Mouse (Mus musculus): ENCODE results near the gene Drg1. TPM values are rescaled to one million over a fixed set of nuclear protein-coding genes. Genes with fewer than 3 reads are reported as not detected.
A peak's percentile ranks its signal among the peaks of the same experiment; 100 is the strongest.

Gene Drg1
- 249 and 261 TPM in 2 replicates for polyA plus RNA-seq (2014; fragmentation: Nextera tagmentation; extraction: Ambion mirVana)

- H3K9me3 ChIP-seq (ENCODE audit: control insufficient read depth, low read length), result no peaks in the 10 kb centered on the region
- ATAC-seq (replicated peaks; ENCODE audit: low FRiP score) (peak; percentile 99), DNase-seq (ENCODE audit: low spot score) (peak; percentile 89)
- peak within 1 kb of the TSS; percentile 93 for H3K4me2 ChIP-seq
- WGBS, result under 1% methylated on average over 72 of the region's 72 CpGs
- peak within 1 kb of the TSS; percentile 99 for H3K9ac ChIP-seq (ENCODE audit: low read depth, low read length)
- H3K4me1 ChIP-seq (replicated peaks; ENCODE audit: control insufficient read depth, insufficient read depth, low read length), result peaks cover 9% of the 10 kb centered on the region
- H3K27me3 ChIP-seq (replicated peaks; ENCODE audit: control insufficient read depth, insufficient read depth, low read length), result no peaks in the 10 kb centered on the region
- H3K27ac ChIP-seq (ENCODE audit: low read depth, low read length), result peak within 1 kb of the TSS; percentile 89
- H3K4me3 ChIP-seq (ENCODE audit: low read depth, low read length), result peak within 1 kb of the TSS; percentile 99
- H3K36me3 ChIP-seq (ENCODE audit: control insufficient read depth, insufficient read depth, low read length), result peaks cover 21% of the 10 kb centered on the region
These were observed at the start of gene Drg1 for GRCm38 (mm10) chr11:3266079-3266685. Gene Drg1 (minus strand): TSS chr11:3266415.

DNA sequence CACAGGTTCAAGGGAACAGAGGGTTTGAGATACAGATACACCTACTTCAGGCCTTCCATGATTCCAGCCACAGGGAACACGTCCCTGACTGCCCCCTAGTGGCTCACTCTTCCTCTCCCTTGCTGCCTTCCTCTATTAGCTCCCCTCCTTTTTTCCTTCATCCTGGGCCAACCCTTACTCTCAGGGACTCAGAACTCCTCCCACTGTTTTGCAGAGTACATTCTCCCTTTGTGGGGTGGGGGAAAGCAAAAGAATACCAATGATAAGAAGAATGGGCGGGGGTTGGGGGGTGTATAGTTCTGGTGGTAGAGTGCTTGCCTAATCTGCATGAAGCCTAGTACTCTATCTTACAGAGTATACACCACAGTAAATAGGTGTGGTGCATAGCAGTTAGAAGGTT, 47.9 kb upstream of the Drg1 start:
- DNase-seq (ENCODE audit: low spot score) (no peak), ATAC-seq (replicated peaks; ENCODE audit: low FRiP score) (peak; percentile 73)
- peaks cover 24% of the 10 kb centered on the region for H3K4me1 ChIP-seq (replicated peaks; ENCODE audit: control insufficient read depth, insufficient read depth, low read length)

GRCm38 (mm10) chr11:3313294-3313693, 47.1 kb upstream of the Drg1 start:
- 56% methylated on average over 1 of the region's 1 CpGs for WGBS
- no peak overlapping the region for H3K4me2 ChIP-seq
- DNase-seq (ENCODE audit: low spot score), result no peak
- no peak overlapping the region for H3K4me3 ChIP-seq (ENCODE audit: low read depth, low read length)
- no peak overlapping the region for H3K9ac ChIP-seq (ENCODE audit: low read depth, low read length)
- H3K27me3 ChIP-seq (replicated peaks; ENCODE audit: control insufficient read depth, insufficient read depth, low read length), result no peaks in the 10 kb centered on the region
- no peak for ATAC-seq (replicated peaks; ENCODE audit: low FRiP score)
- peak overlapping the region; percentile 53 for H3K27ac ChIP-seq (ENCODE audit: low read depth, low read length)
- peaks cover 24% of the 10 kb centered on the region for H3K4me1 ChIP-seq (replicated peaks; ENCODE audit: control insufficient read depth, insufficient read depth, low read length)
- no peaks in the 10 kb centered on the region for H3K9me3 ChIP-seq (ENCODE audit: control insufficient read depth, low read length)
- H3K36me3 ChIP-seq (ENCODE audit: control insufficient read depth, insufficient read depth, low read length), result peaks cover 24% of the 10 kb centered on the region

More for the DNA sequence above, 47.9 kb upstream of the Drg1 start:
- Histone ChIP-seq H3K36me3 (ENCODE audit: control insufficient read depth, insufficient read depth, low read length) (peaks cover 20% of the 10 kb centered on the region), H3K27ac (ENCODE audit: low read depth, low read length) (no peak overlapping the region), H3K4me2 (no peak overlapping the region), H3K9me3 (ENCODE audit: control insufficient read depth, low read length) (no peaks in the 10 kb centered on the region), H3K9ac (ENCODE audit: low read depth, low read length) (no peak overlapping the region), H3K4me3 (ENCODE audit: low read depth, low read length) (no peak overlapping the region), H3K27me3 (replicated peaks; ENCODE audit: control insufficient read depth, insufficient read depth, low read length) (no peaks in the 10 kb centered on the region)
- WGBS, result 25% methylated on average over 2 of the region's 2 CpGs

- 79% methylated on average over 10 of the region's 10 CpGs for WGBS
- ATAC-seq (replicated peaks; ENCODE audit: low FRiP score) (no peak), DNase-seq (ENCODE audit: low spot score) (no peak)
- Histone ChIP-seq H3K9ac (ENCODE audit: low read depth, low read length) (no peak overlapping the region), H3K9me3 (ENCODE audit: control insufficient read depth, low read length) (no peaks in the 10 kb centered on the region), H3K4me2 (no peak overlapping the region), H3K4me1 (replicated peaks; ENCODE audit: control insufficient read depth, insufficient read depth, low read length) (peaks cover 24% of the 10 kb centered on the region), H3K27me3 (replicated peaks; ENCODE audit: control insufficient read depth, insufficient read depth, low read length) (no peaks in the 10 kb centered on the region), H3K27ac (ENCODE audit: low read depth, low read length) (peak overlapping the region; percentile 16; the same call in 1 of the 2 replicates), H3K4me3 (ENCODE audit: low read depth, low read length) (no peak overlapping the region), H3K36me3 (ENCODE audit: control insufficient read depth, insufficient read depth, low read length) (peaks cover 36% of the 10 kb centered on the region)
These were observed 45.6 kb upstream of the Drg1 start for GRCm38 (mm10) chr11:3311586-3312347.

GRCm38 (mm10) chr11:3310789-3311585, 44.8 kb upstream of the Drg1 start:
- DNase-seq (ENCODE audit: low spot score) (no peak), ATAC-seq (replicated peaks; ENCODE audit: low FRiP score) (peak; percentile 29; the same call in 1 of the 2 replicates)
- Histone ChIP-seq H3K9ac (ENCODE audit: low read depth, low read length) (0 out of 2 replicates have a peak overlapping the region, but pooled peaks have one; percentile 7), H3K36me3 (ENCODE audit: control insufficient read depth, insufficient read depth, low read length) (peaks cover 44% of the 10 kb centered on the region), H3K27me3 (replicated peaks; ENCODE audit: control insufficient read depth, insufficient read depth, low read length) (no peaks in the 10 kb centered on the region), H3K4me2 (no peak overlapping the region; the same call in 1 of the 2 replicates), H3K9me3 (ENCODE audit: control insufficient read depth, low read length) (no peaks in the 10 kb centered on the region), H3K27ac (ENCODE audit: low read depth, low read length) (peak overlapping the region; percentile 55; the same call in 1 of the 2 replicates), H3K4me1 (replicated peaks; ENCODE audit: control insufficient read depth, insufficient read depth, low read length) (peaks cover 24% of the 10 kb centered on the region), H3K4me3 (ENCODE audit: low read depth, low read length) (no peak overlapping the region)
- WGBS, result 59% methylated on average over 10 of the region's 10 CpGs

DNA sequence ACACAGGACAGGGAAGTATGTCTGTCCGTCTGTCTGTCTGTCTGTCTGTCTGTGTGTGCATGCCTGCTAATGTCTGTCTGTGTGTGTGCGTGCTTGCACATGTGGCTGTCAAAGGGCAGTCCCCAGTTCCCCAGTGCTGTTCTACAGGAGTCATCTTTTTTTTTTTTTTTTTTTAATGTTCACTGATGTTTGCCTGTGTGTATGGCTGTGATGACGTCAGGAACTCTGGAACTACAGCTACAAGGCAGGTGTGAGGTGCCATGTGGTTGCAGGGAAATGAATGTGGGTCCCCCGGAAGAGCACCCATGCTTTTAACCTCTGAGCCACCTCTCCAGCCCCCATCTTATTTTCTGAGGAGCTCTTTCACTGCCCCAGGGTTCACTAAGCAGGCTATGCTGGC, 43.7 kb upstream of the Drg1 start:
- no peak overlapping the region for H3K9ac ChIP-seq (ENCODE audit: low read depth, low read length)
- H3K4me2 ChIP-seq, result no peak overlapping the region
- H3K4me1 ChIP-seq (replicated peaks; ENCODE audit: control insufficient read depth, insufficient read depth, low read length), result peaks cover 24% of the 10 kb centered on the region
- H3K27me3 ChIP-seq (replicated peaks; ENCODE audit: control insufficient read depth, insufficient read depth, low read length), result no peaks in the 10 kb centered on the region
- WGBS, result 90% methylated on average over 4 of the region's 4 CpGs
- no peak for DNase-seq (ENCODE audit: low spot score)
- no peak for ATAC-seq (replicated peaks; ENCODE audit: low FRiP score)
- H3K9me3 ChIP-seq (ENCODE audit: control insufficient read depth, low read length), result no peaks in the 10 kb centered on the region
- H3K36me3 ChIP-seq (ENCODE audit: control insufficient read depth, insufficient read depth, low read length), result peaks cover 52% of the 10 kb centered on the region
- no peak overlapping the region for H3K27ac ChIP-seq (ENCODE audit: low read depth, low read length)
- no peak overlapping the region for H3K4me3 ChIP-seq (ENCODE audit: low read depth, low read length)

- Histone ChIP-seq H3K4me2 (no peak overlapping the region), H3K9me3 (ENCODE audit: control insufficient read depth, low read length) (no peaks in the 10 kb centered on the region), H3K36me3 (ENCODE audit: control insufficient read depth, insufficient read depth, low read length) (peaks cover 58% of the 10 kb centered on the region), H3K27me3 (replicated peaks; ENCODE audit: control insufficient read depth, insufficient read depth, low read length) (no peaks in the 10 kb centered on the region), H3K9ac (ENCODE audit: low read depth, low read length) (no peak overlapping the region), H3K27ac (ENCODE audit: low read depth, low read length) (no peak overlapping the region), H3K4me1 (replicated peaks; ENCODE audit: control insufficient read depth, insufficient read depth, low read length) (peaks cover 11% of the 10 kb centered on the region), H3K4me3 (ENCODE audit: low read depth, low read length) (no peak overlapping the region)
- DNase-seq (ENCODE audit: low spot score) (no peak), ATAC-seq (replicated peaks; ENCODE audit: low FRiP score) (no peak)
- 79% methylated on average over 3 of the region's 3 CpGs for WGBS
These were observed 41.7 kb upstream of the Drg1 start for GRCm38 (mm10) chr11:3307875-3308274.

DNA sequence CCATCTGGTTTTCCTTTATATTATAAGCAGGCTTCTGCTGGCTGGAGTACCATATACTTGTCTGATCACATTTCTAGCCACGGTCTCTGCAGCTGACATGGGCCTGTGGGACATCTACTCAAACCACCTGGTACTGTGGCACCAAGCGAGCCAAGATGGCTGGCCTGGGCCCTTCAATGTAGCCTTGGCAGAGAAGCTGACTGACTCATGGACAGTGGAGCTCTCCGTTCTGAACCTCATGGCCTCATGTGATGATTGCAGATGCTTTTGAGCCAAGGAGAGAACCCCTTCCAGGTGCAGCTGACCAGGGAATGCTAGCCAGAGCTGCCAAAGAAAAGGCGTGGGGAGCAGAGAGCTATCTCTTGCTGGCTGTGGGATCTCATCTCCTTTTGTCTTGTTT, 39.6 kb upstream of the Drg1 start:
- Histone ChIP-seq H3K9me3 (ENCODE audit: control insufficient read depth, low read length) (no peaks in the 10 kb centered on the region), H3K27ac (ENCODE audit: low read depth, low read length) (no peak overlapping the region), H3K4me2 (no peak overlapping the region), H3K36me3 (ENCODE audit: control insufficient read depth, insufficient read depth, low read length) (peaks cover 70% of the 10 kb centered on the region), H3K4me1 (replicated peaks; ENCODE audit: control insufficient read depth, insufficient read depth, low read length) (peaks cover 1% of the 10 kb centered on the region), H3K27me3 (replicated peaks; ENCODE audit: control insufficient read depth, insufficient read depth, low read length) (no peaks in the 10 kb centered on the region), H3K9ac (ENCODE audit: low read depth, low read length) (no peak overlapping the region), H3K4me3 (ENCODE audit: low read depth, low read length) (no peak overlapping the region)
- ATAC-seq (replicated peaks; ENCODE audit: low FRiP score), result no peak
- 90% methylated on average over 4 of the region's 4 CpGs for WGBS
- DNase-seq (ENCODE audit: low spot score), result no peak

All from liver, embryonic 11.5 days (tissue).